Mouse (Mus musculus) retina, postnatal 7 days (tissue): ENCODE results near the gene Akap2.

Experiments used
- DNase-seq: peaks from one replicate; pipeline ENCODE4 v3.0.0-alpha.2; 2012; ENCODE audit warnings: low read depth, low spot score

The Akap2 gene

DNA sequence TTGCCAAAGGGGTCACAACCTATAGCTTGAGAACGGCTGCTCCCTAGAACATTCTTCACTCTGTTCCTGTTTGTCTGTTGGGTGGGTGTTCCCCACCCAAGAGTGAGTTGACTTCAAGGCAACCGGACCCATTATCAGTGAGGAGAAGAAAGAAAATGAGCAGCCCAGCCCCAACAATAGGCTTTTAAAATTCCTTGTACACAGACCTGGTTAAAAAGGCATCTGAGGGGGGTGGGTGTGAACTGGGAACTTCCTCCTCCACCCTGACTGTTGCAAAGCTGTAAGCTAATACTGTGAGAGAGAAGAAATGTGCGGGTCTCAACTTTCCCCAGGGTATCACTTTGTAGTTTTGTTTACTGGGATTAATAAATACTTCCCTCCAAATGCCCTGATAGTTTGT lies 77.1 kb downstream of the Akap2 start:
- DNase-seq = no peak

DNA sequence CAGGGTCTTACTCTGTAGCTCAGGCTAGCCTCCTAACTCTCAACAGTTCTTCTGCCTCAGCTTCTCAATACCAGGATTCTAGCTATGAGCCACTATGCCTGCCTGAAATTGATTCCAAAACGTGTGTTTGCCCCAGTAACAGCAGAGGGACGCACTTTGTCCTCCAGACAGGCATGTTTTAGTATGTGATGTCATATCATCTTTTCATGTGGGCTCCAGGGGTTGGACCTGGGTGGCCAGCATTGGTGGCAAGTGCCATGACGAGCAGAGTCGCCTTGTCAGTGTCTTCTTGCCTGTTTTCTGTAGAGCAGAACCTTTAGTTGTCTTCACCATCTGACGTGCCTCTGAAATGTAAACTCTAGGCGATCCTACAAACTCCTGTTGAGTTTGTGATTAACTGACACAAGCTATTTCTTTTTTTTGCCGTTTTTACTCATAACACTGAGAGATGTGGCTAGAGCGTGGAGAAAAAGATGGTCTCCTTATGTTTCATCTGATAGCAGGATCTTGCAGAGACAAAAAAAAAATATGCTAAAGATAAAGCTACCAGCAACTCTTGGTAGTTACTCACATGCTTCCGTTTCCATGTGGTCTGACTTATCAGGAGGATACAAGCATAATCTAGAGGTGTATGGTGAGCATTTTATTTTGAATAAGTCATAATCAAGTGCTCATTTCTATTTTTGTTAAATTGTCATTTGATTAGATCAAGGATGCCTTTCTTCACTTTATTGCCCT lies 80.3 kb downstream of the Akap2 start:
- no peak for DNase-seq

DNA sequence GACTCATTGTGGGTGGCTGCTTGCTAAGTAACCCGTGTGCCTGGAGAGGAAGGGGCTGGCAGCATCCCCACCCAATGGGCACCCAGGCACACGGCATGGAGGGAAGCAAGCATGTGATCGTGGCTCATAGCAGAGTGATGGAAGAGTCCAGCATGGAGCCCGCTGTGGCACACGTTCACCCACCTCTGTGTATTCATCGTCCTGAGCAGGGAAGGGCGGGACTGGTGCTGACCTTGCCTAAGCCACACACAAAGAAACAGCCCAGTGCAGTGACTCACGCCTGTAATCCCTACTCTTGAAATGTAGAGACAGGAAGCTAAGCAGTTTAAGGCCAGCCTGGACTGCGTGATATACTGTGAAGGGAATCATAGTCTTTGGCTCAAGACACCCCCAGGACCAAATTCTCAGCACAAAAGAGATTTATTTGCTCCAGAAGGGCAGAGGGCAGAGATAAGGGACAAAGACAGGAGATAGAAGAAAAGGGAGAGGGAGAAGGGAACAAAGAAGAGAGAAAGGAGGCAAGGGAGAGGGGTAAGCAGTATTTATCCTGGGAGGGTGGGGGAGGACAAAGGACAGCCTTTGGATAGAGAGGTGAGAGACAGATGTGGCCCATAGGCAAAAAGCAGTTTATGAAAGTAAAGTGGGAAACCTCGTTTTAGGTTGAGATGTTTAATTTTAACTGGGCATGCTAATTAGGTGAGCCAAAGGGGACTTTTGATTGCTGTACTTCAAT lies 81.0 kb downstream of the Akap2 start:
- no peak for DNase-seq

DNA sequence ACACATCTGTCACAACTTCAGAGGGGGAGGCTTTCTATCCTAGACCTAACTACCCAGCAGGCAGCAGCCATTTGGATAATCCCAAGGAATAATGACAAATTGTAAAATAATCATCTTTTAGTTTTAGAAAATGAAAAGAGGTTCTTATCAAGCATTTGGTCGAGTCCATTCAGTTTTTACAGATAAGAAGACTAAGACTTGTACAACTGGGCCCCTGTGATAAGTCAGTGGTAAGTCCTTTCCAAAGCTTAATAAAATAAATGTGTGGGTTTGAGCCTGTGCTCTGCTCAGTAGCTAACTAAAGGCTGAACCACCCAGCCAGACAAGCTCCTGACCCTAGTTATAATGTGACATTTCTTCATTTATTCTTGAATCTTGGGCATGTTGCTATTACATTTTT lies 81.8 kb downstream of the Akap2 start:
- DNase-seq = no peak

DNA sequence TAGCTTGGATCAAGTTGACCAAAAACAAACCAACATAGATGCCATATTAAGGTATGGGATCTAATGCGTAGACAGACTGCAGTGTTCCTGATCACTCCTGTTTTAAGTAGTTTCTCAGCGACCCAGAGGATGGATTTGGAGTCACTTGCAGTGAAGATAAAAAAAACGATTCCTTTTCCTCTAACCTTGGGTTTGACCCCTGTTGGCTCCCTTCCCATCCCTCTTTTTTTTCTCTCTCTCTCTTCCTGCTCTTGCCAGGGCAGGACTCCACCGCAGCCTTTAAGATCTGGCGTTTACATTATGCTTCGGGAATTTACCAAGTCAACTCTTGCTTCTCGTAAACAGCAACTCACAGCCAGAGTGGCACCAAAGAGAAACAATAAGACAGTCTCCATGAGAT lies 83.8 kb downstream of the Akap2 start:
- no peak for DNase-seq

DNA sequence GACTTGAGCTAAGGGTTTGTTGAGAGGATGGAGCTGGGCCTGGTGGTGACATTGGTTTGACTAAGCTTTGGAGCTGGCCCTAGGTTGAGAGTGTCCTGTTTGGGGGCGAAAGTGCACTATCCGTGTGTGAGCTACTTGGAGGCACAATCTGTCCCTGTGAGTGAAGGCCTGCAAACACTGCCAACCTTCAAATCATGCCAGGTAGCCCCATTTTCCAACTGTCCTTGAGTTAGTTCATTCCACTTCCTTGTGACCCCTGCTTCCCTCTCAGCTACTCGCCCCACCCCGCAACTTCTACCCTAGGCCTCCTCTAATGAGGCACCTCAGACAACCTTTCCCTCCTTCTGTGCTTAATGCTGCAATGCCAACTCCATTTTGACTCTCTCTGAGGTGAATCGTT lies 84.5 kb downstream of the Akap2 start:
- no peak for DNase-seq

DNA sequence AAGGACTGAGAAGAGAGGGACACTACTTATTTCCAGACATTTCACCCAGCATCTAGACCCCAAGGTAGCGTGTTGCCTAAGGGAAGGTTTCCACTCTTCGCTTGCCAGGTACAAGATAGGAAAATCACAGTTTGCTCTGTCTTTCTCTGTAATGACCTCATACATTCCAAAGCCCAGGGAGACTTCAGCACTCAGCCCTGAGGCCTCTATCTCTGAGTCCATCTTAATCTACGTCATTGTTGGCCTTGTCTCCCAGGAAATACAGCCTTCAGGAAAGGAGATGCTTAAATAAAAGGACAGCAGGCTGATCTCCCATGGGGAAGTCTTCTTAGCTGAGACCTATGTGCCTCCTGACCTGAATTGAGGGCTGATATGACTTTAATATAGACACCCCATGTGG lies 85.0 kb downstream of the Akap2 start:
- no peak for DNase-seq

DNA sequence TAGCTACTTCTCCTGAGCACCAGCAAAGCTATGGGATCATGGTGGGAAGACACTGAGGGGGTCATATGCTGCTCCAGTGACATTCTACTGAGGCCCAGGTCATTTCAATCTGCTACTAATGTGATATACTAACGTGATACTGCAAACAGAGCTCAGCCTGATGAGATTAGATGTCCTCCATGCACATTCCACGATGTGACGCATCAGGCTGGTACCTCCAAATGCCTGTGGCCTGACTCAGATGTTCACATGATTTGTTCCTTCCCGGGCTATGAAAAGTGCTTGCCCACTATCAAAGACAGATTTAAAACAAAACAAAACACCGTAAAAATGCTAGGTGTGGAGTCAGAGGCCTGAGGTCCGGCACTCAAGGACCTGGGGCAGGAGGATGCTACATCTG lies 87.4 kb downstream of the Akap2 start:
- DNase-seq = no peak

DNA sequence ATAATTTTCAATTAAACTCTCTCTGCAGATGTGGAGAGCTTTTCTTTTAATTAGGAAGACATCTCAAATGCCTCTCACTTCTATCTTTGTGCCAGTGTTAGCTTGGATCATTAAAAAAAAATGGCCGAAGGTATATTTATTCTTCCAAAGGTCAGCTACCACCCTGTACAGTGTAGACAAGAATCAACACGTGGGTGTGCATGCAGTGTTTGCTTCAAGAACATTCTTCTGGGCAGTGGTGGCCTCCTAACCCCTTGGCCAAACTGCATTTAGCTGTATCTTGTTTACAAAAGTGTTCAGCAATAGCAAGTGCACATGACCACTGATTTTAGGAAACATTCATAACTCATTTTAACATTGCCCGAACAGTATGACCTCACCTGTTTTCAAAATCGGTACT lies 92.0 kb downstream of the Akap2 start:
- no peak for DNase-seq

DNA sequence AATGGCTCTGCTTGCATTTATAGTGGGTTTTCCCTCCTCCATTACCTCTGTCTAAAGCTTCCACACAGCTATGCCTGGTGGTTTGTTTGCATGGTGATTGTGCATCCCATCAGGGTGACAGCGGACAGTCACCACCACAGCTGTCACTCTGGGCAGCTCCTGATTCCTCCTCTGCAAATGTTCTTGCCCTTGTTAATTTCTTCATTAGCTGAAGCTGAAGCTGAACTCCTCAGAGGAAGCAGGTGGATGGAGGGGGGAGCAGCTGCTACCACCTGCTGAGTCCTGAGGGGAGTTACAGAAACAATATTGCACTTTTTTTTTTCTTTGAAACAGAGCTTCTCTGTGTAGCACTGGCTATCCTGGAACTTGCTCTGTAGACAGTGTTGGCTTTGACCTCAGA lies 94.6 kb downstream of the Akap2 start:
- DNase-seq = no peak

DNA sequence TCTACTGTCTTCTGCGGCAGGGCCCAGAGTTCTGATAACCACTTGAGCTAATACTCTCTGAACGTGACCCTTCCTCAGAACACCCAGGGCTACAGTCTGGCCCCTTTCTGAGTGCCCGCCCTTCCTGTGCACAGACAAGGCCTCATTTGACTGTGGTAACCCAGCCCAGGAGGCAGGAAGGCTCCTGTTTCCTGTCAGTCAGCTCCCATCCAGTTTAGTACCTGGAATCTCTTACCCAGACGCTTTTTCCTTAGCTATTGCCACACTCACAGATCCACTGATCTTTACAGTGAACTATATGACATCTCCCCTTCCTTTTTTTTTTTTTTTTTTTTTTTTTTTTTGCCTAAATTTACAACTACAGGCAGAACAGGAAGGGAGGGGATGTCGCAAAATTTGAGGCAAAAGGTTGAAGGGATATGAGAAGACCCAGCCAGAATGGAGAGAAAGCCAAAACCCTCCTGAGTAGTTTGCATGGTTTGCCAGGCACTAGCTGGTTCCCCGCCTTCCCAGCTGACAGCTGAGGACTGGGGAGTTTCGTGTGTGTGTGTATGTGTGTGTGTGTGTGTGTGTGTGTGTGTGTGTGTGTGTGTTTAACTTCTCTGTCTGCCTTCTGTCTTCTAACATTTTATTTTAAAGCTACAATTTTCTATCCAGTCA lies 95.6 kb downstream of the Akap2 start:
- DNase-seq = no peak

DNA sequence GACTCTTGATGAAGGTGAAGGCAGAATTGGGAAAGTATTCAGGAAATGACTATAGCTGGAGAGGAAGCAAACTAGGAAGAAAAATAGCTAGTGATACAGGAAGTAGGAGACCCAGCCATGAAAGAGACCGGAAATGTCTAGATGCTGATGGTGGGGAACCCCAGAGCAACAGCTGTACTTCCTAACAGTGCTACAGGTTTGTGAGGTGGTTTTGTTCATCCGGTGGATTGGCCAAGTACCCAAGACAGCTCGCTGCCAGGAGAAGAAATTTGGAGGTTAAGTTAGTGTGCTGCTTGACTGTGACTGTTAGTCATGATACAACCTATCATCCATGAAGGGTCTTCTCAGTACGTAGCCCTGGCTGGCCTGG lies 96.1 kb downstream of the Akap2 start:
- DNase-seq = no peak

DNA sequence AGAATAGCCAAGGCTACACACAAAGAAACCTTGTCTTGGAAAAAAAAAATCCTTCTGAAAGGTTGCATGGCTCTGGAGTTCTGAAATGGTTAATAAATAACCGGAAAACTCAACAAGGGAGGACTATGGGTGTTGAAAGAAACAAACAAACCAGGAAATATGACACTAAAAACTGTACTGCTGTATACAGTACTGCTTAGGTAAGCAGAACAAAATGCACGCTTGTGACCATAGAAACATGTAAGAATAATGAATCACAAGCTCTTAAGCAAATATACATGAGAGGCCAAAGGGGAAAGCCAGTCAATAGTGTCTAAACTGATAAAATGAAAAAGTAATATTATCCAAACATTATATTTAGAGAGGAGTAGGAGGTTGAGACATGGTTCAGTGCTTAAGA lies 97.9 kb downstream of the Akap2 start:
- no peak for DNase-seq

DNA sequence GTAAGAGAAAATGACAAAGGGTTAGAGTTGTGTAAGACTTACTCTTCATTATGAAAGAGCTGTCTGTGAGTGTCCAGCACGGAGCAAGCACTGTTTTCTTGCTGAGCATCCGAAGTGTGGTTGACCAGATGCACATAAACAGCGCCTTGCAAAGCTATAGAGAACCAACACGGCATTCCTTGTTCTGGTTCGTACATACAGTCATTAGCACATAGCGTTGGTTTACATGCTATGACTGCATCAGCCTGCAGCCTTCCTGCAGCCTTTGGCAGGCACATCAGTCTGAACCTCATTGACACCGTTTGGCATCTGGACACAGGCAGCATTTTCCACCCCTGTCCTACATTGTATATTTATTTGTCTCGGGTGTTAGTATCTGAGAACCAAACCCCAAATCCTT lies 98.7 kb downstream of the Akap2 start:
- DNase-seq = no peak

DNA sequence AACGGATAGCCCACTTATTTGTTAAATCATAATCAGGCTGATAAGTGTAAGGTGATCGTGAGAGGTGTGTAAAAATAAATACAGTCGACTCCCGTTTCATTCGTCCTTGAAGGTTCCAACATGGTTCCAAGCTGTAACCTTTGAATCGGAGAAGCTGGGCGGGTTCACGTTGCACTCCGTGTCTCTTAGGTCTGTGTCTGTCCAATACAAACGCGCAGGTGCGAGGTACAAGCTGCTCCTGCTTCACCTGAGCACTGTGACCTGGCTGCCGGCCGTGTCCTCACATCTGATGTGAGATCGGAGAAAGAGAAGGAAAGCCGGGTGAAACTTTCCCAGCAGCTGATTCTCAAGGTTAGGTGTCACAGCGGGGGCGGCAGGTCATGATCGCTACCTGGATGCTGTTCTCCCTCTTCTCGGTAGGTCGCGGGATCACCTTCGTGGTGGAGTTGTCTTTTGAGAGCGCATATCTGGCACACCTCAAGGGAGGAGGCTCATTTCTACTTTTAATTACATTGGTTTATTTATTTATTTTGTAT lies 103.5 kb downstream of the Akap2 start:
- DNase-seq = no peak

DNA sequence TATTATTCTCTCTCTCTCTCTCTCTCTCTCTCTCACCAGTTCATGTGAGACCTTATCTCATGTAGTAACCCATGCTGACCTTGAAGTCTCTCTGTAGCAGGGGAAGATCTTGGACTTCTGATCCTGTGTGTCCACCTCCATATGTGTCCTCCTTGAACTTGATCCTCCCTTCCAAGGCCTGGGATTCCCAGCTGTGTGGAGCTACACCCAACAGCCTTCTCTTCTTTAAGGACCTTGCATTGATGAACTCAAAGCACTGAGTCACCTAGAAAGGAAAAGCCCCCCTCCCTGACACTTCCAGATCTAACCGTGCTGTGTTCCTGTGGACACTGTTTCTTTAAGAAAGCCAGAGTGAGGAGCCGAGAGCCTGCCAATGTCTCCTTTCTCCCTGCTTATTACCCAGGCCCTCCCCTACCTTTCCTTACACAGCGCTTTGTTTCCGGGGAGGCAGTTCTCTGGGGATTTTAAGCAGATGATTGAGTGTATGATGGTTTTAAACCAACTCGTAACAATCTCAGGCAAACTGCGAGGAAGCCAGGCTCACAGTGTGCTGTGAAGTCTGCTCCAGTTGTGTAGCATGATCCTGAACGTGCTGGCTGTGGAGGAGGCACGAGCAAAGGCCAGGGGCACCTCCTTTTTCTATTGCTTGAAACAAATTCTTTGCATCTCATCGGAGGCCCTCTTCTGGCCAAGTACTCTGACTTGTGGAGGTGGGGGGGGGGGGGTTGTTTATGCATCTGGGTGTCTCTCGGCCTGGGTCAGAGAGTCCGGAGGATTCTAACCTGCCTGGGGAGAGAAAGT lies 104.3 kb downstream of the Akap2 start:
- no peak for DNase-seq

DNA sequence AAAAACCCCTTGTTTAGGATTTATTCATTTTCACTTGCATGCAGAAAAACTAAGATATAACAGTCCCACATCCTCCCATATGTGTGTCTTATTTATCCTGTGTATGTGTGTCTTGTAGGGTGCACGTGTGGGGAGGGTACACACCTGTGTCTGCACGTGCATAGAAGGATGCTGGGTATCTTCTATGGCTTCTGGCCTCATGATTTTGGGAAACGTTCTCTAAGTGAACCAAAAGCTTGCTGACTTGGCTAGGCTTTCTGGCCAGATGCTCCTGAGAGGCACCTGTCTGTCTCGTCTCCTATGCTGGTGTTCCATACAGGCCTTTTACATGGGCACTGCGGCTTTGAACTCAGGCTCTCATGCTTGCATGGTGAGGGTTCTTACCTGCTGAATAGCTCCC lies 105.2 kb downstream of the Akap2 start:
- DNase-seq = no peak

DNA sequence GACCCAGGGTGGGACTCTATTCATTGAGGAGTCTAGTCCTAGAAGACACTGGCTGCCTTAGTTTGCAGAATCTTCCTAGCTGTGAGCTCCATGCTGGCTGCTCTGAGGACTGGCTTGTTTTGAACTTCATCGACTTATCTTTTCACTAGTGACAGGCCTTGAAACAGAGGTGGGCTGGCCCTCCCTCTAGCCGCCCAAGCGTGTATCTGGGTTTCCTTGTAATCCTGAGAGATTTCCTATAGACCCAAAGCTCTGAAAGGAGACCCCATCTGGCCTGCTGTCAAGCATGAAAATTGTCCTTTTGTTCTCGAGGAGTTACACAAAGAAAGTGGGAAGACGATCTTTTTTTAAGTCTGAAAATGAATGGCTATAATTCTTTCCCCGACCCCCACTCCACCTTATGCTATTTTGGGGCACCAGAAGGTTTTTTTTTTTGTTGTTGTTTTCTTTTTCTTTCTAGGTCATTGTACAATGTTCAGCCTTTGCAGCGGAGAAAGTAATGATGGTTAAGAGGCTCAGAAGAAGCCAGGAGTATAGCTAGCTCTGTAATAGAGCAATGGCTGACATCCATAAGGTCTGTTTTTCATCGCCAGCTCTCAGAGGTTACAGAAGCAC lies 107.3 kb downstream of the Akap2 start:
- DNase-seq = no peak

DNA sequence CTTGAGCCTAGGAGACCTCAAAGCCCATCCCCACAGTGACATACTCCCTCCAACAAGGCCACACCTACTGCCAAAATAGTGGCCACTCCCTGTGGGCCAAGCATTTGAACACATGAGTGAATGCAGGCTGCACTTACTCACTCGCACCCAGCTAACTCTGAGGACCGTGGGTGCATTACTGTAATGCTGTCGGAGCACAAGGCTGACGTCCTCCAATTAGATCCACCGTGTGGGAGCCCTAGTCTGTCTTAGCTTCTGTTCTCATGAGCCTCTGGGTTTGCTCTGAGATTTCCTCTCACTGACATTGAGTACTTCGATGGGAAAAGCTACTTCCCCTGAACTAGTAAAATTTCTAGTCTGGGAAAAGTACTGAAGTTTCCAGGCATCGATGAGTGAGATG lies 108.8 kb downstream of the Akap2 start:
- no peak for DNase-seq

DNA sequence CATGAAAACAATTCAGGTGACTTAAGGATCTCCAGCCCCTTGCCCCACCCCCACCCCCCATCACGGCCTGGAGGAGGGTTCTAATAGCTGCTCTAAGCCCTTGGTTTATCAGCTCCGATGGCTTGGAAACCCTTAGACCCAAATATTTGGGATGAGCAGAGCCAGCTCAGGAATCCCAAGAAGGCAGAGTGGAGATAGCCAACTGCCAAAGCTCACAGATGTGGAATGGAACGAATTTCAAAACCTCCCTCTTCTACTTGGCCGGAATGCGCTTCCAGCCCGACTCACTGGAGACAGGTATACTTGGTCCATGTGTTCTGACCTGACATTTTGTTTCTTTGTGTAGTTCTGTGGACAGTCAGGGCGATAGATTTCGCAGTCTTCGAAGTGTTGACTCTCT lies 111.7 kb downstream of the Akap2 start:
- no peak for DNase-seq

DNA sequence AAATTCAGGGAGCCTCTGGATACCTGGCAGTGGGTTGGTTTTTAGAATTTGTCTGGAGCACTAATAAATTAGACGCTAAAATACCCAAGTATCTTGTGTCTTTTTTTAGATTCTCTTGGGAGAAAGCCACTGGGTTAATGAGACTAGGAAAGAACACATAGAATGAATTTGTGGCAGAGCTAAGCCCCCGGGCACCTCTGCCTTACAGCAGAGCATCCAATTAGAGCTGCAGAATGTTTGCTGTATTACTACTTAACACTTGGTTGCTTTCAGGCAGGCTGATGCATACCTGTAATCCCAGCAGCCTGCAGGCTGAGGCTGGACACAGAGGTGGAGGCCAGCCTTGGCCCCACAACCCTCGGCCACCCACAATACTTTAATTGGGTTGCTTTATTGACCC lies 112.3 kb downstream of the Akap2 start:
- no peak for DNase-seq

DNA sequence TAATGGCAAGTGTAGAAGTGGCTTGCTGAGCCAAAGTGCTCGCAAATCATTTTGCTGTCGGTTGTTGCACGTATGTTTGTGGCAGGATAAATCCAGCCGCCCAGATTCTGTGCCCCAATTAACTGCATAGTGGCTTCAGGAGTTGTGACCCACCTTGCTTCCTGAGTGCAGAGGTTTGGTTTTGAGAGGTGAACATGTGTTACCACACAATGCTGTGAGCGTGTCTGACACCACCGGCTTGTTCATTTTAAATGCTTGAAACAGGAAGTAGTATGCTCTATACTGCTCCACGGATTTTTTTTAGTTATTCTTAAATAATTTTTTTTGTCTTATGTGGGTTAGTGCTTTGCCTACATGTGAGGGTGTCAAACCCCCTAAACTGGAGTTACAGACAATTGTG lies 114.9 kb downstream of the Akap2 start:
- no peak for DNase-seq
